Mouse (Mus musculus) small intestine, adult 2 months (tissue): Measurements from ENCODE around the gene Myadm. TPM values are rescaled to one million over a fixed set of nuclear protein-coding genes. Genes with fewer than 3 reads are reported as not detected.

Experiments used
- H3K27ac ChIP-seq: fragments of 200-500 bp; 2 replicates; pipeline ENCODE4 v1.5.1; 2012; ENCODE audit warnings: low read depth, low read length, control low read depth, inconsistent platforms; ENCODE audit not compliant: insufficient read depth
- H3K27me3 ChIP-seq: fragments of 200-500 bp; 2 replicates; pipeline ENCODE4 v1.6.1; 2012; ENCODE audit warnings: mild to moderate bottlenecking, moderate library complexity, low read length, inconsistent platforms; ENCODE audit not compliant: control insufficient read depth, insufficient read depth
- H3K36me3 ChIP-seq: fragments of 200-500 bp; 2 replicates; pipeline ENCODE4 v1.6.1; 2012; ENCODE audit warnings: mild to moderate bottlenecking, low read length, control low read depth, inconsistent platforms; ENCODE audit not compliant: control insufficient read depth, insufficient read depth
- H3K4me1 ChIP-seq: fragments of 200-500 bp; 2 replicates; pipeline ENCODE4 v1.6.1; 2012; ENCODE audit warnings: low read length, inconsistent platforms, mixed read lengths; ENCODE audit not compliant: control insufficient read depth, insufficient read depth, insufficient read length
- H3K4me3 ChIP-seq: fragments of 200-500 bp; 2 replicates; pipeline ENCODE4 v1.5.1; 2012; ENCODE audit warnings: low read depth, mild to moderate bottlenecking, control low read depth, inconsistent platforms, low read length, moderate library complexity
- CTCF ChIP-seq: fragments of 200-500 bp; IDR thresholded peaks from 2 replicates; pipeline ENCODE4 v1.5.1; 2012; ENCODE audit warnings: low read depth, mild to moderate bottlenecking, control low read depth, inconsistent platforms, low read length, moderate library complexity, mixed read lengths; ENCODE audit not compliant: insufficient replicate concordance, insufficient read length; ENCODE audit errors: extremely low read depth
- POLR2A ChIP-seq: fragments of 200-500 bp; IDR thresholded peaks from 2 replicates; pipeline ENCODE4 v1.6.1; 2012; ENCODE audit warnings: low read depth, mild to moderate bottlenecking, control low read depth, inconsistent platforms, low read length, moderate library complexity
- WGBS: fragments of 180-500 bp; shearing (Covaris S2); methylation state at CpG from one replicate; pipeline ENCODE4 v1.1.7; 2018; 5-methylcytosine and 5-hydroxymethylcytosine counted together
- polyA plus RNA-seq: library from polyadenylated mRNA; depleted of rRNA; stranded (reverse); fragments of >200 nt; gene quantifications from 2 replicates; pipeline ENCODE4 v1.2.3, GENCODE M21; 2012

Myadm gene
- polyA plus RNA-seq, 1 experiment = 132 TPM

- TF ChIP-seq CTCF (no peak), POLR2A (no peak)
- Histone ChIP-seq H3K36me3 (no peaks in the 10 kb centered on the region), H3K27ac (no peak overlapping the region), H3K27me3 (no peaks in the 10 kb centered on the region), H3K4me1 (peaks cover 5% of the 10 kb centered on the region; the same call in 1 of the 2 replicates), H3K4me3 (no peak overlapping the region)
- 77% methylated on average over 5 of the region's 5 CpGs for WGBS
Observed at GRCm38 (mm10) chr7:3280080-3280653, 8.7 kb upstream of the Myadm start.

DNA sequence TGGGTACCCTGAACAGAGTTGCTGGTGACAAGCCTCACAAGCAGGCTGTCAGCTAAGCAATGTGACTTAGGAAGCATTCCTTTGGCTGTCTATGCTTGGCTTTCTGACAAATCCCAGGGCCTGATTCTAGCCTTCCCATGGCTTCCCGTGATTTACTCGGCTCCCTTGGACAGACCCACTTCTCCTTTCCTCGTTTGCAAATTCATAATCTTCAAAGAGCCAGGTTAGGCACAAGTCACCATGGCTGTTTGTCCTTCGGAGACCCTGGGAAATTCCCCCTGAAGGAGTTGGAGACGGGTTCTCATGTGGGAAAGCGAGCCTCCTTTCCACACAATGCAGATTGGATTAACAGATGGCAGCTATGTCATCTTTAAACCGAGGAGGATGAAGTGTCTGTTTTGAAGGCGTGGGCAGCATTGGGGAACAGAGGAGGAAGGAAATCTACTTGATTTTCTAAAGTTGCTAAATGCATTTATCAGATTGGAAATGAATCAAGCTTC is 8.2 kb upstream of the Myadm start:
- no peak overlapping the region for H3K4me3 ChIP-seq
- H3K27me3 ChIP-seq = no peaks in the 10 kb centered on the region
- TF ChIP-seq POLR2A (no peak), CTCF (no peak)
- H3K36me3 ChIP-seq = no peaks in the 10 kb centered on the region
- WGBS = 41% methylated on average over 8 of the region's 8 CpGs
- H3K27ac ChIP-seq = no peak overlapping the region
- peaks cover 2% of the 10 kb centered on the region; the same call in 1 of the 2 replicates for H3K4me1 ChIP-seq

DNA sequence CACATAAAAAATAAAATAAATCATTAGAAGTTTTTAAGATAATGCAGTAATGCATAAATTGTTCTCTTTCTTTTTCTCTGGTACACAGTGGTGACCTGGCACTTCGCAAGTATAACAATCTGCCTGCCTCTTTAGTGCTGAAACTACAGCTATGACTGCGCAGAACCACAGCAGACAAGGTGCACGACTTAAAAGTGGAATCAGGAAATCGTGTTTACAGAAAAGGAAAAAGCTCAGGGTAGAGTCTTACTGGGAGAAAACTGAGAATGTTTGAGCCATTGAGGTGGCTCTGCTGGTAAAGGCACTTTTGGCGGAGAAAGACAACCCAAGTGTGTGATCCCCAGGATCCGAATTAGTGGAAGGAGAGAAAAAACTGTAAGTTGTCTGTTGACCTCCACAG is 7.1 kb upstream of the Myadm start:
- Histone ChIP-seq H3K4me3 (no peak overlapping the region), H3K27ac (0 out of 2 replicates have a peak overlapping the region, but pooled peaks have one; percentile 0), H3K4me1 (peaks cover 2% of the 10 kb centered on the region; the same call in 1 of the 2 replicates), H3K36me3 (no peaks in the 10 kb centered on the region), H3K27me3 (no peaks in the 10 kb centered on the region)
- TF ChIP-seq POLR2A = no peak
- TF ChIP-seq CTCF = no peak
- 81% methylated on average over 6 of the region's 6 CpGs for WGBS

GRCm38 (mm10) chr7:3283081-3283875 is 5.6 kb upstream of the Myadm start:
- Histone ChIP-seq H3K27ac (no peak overlapping the region), H3K27me3 (no peaks in the 10 kb centered on the region), H3K36me3 (no peaks in the 10 kb centered on the region), H3K4me3 (no peak overlapping the region), H3K4me1 (peaks cover 5% of the 10 kb centered on the region; the same call in 1 of the 2 replicates)
- WGBS = 84% methylated on average over 11 of the region's 11 CpGs
- TF ChIP-seq POLR2A (no peak), CTCF (no peak)

DNA sequence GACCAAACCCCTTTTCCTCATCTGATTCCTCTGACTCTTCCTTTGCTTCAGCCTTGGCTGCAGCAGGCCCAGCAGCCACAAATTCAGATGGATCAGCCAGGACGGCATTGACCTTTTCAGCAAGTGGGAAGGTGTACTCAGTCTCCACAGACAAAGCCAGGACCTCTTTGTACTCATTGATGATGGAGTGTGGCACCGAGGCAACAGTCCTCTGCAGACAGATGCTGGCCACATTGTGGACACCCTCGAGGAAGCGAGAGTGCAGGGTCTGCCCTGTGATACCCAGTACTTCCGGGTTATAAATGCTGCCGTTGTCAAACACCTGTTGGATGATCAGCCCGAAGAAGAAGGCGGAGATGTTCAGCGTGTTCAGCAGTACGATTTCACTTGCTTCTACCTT is 4.3 kb upstream of the Myadm start:
- Histone ChIP-seq H3K27ac (no peak overlapping the region), H3K27me3 (no peaks in the 10 kb centered on the region), H3K4me1 (peaks cover 7% of the 10 kb centered on the region; the same call in 1 of the 2 replicates), H3K4me3 (no peak overlapping the region), H3K36me3 (no peaks in the 10 kb centered on the region)
- TF ChIP-seq CTCF (no peak), POLR2A (no peak)
- 46% methylated on average over 10 of the region's 10 CpGs for WGBS

DNA sequence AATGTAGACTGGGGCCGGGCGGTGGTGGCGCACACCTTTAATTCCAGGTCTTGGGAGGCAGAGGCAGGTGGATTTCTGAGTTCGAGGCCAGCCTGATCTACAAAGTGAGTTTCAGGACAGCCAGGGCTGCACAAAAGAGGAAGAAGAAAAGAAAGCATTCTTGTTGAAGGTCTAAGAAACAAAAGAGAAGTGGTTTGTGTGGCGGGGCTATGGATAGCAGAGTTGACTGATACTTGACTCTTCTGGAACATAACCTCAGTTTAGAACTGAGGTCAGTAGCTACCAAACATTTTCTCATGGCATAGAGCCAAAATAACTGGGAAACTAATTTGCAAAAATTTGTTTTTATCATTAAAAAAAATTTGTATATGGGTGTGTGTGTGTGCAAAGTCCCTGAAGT is 2.8 kb upstream of the Myadm start:
- 96% methylated on average over 5 of the region's 5 CpGs for WGBS
- H3K4me3 ChIP-seq = no peak overlapping the region

GRCm38 (mm10) chr7:3287186-3287585 is 1.7 kb upstream of the Myadm start:
- Histone ChIP-seq H3K4me3 (no peak overlapping the region), H3K27ac (peak overlapping the region; percentile 39; the same call in 1 of the 2 replicates), H3K36me3 (no peaks in the 10 kb centered on the region), H3K4me1 (peaks cover 20% of the 10 kb centered on the region), H3K27me3 (no peaks in the 10 kb centered on the region)
- 32% methylated on average over 7 of the region's 7 CpGs for WGBS
- TF ChIP-seq CTCF (no peak), POLR2A (no peak)

More for the DNA sequence above, 2.8 kb upstream of the Myadm start:
- H3K27ac ChIP-seq = no peak overlapping the region
- H3K4me1 ChIP-seq = peaks cover 16% of the 10 kb centered on the region
- H3K36me3 ChIP-seq = no peaks in the 10 kb centered on the region
- TF ChIP-seq CTCF = no peak
- no peak for TF ChIP-seq POLR2A
- H3K27me3 ChIP-seq = no peaks in the 10 kb centered on the region
